Mouse (Mus musculus): ENCODE results near the gene Prkaa1. TPM values are rescaled to one million over a fixed set of nuclear protein-coding genes. Genes with fewer than 3 reads are reported as not detected.

The Prkaa1 gene
- polyA plus RNA-seq, 1 experiment from 2014 or later, result 23.1 TPM

- Histone ChIP-seq H3K4me2 (ENCODE audit: low read depth, low read length) (peak within 1 kb of the TSS; percentile 80), H3K36me3 (ENCODE audit: control insufficient read depth, insufficient read depth, low read length) (no peaks in the 10 kb centered on the region), H3K27ac (ENCODE audit: low read length) (peak within 1 kb of the TSS; percentile 93), H3K4me3 (ENCODE audit: low read length) (peak within 1 kb of the TSS; percentile 97), H3K9ac (ENCODE audit: low read depth, low read length) (peak within 1 kb of the TSS; percentile 88), H3K4me1 (ENCODE audit: control insufficient read depth, insufficient read depth, low read length) (peaks cover 8% of the 10 kb centered on the region), H3K27me3 (replicated peaks; ENCODE audit: control insufficient read depth, insufficient read depth, low read length) (no peaks in the 10 kb centered on the region), H3K9me3 (ENCODE audit: control insufficient read depth, low read length) (no peaks in the 10 kb centered on the region)
- ATAC-seq, result peak; percentile 90
- WGBS, result under 1% methylated on average over 55 of the region's 55 CpGs
These were observed 42.0 kb downstream of the Prkaa1 start, which contains the start of gene Ttc33 for GRCm38 (mm10) chr15:5185366-5186292. Ttc33 (plus strand) TSS chr15:5185525.

- H3K27ac ChIP-seq (ENCODE audit: low read length), result peak overlapping the region; percentile 93; the same call in 1 of the 2 replicates
- peak overlapping the region; percentile 80 for H3K4me2 ChIP-seq (ENCODE audit: low read depth, low read length)
- no peak for ATAC-seq
- peak overlapping the region; percentile 97 for H3K4me3 ChIP-seq (ENCODE audit: low read length)
- no peaks in the 10 kb centered on the region for H3K9me3 ChIP-seq (ENCODE audit: control insufficient read depth, low read length)
- no peaks in the 10 kb centered on the region for H3K36me3 ChIP-seq (ENCODE audit: control insufficient read depth, insufficient read depth, low read length)
- H3K27me3 ChIP-seq (replicated peaks; ENCODE audit: control insufficient read depth, insufficient read depth, low read length), result no peaks in the 10 kb centered on the region
- peak overlapping the region; percentile 88 for H3K9ac ChIP-seq (ENCODE audit: low read depth, low read length)
- peaks cover 8% of the 10 kb centered on the region for H3K4me1 ChIP-seq (ENCODE audit: control insufficient read depth, insufficient read depth, low read length)
- 30% methylated on average over 10 of the region's 10 CpGs for WGBS
These were observed 42.6 kb downstream of the Prkaa1 start for GRCm38 (mm10) chr15:5186293-5186675.

GRCm38 (mm10) chr15:5187116-5187515 is 43.5 kb downstream of the Prkaa1 start:
- no peak for ATAC-seq
- Histone ChIP-seq H3K27ac (ENCODE audit: low read length) (no peak overlapping the region), H3K4me1 (ENCODE audit: control insufficient read depth, insufficient read depth, low read length) (peaks cover 8% of the 10 kb centered on the region), H3K4me2 (ENCODE audit: low read depth, low read length) (no peak overlapping the region), H3K4me3 (ENCODE audit: low read length) (no peak overlapping the region), H3K9ac (ENCODE audit: low read depth, low read length) (no peak overlapping the region), H3K27me3 (replicated peaks; ENCODE audit: control insufficient read depth, insufficient read depth, low read length) (no peaks in the 10 kb centered on the region), H3K9me3 (ENCODE audit: control insufficient read depth, low read length) (no peaks in the 10 kb centered on the region), H3K36me3 (ENCODE audit: control insufficient read depth, insufficient read depth, low read length) (peaks cover 2% of the 10 kb centered on the region; the same call in 1 of the 2 replicates)
- WGBS, result 59% methylated on average over 4 of the region's 4 CpGs

DNA sequence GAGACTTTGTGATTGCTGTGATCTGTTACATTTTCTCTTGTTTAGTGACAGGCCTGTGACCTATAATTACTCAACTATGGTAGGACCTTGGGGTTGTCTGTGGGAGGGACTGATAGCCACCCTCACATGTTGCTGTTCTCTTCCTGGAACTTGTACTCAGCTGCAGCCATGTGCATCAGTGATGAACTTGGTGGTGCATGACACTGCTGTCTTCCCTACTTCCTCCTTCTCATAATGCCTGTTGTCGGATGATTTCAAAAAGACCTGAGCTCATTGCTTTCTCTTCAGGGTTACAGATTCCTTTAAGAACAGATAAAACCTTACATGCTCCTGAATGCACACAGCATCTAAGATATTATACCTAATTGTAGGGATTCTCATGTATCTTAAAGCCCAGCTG is 44.4 kb downstream of the Prkaa1 start:
- 78% methylated on average over 1 of the region's 1 CpGs for WGBS
- H3K36me3 ChIP-seq (ENCODE audit: control insufficient read depth, insufficient read depth, low read length), result peaks cover 2% of the 10 kb centered on the region; the same call in 1 of the 2 replicates
- H3K9ac ChIP-seq (ENCODE audit: low read depth, low read length), result no peak overlapping the region
- H3K4me1 ChIP-seq (ENCODE audit: control insufficient read depth, insufficient read depth, low read length), result peaks cover 8% of the 10 kb centered on the region
- no peak for ATAC-seq
- H3K27ac ChIP-seq (ENCODE audit: low read length), result no peak overlapping the region
- H3K27me3 ChIP-seq (replicated peaks; ENCODE audit: control insufficient read depth, insufficient read depth, low read length), result no peaks in the 10 kb centered on the region
- H3K9me3 ChIP-seq (ENCODE audit: control insufficient read depth, low read length), result no peaks in the 10 kb centered on the region
- H3K4me2 ChIP-seq (ENCODE audit: low read depth, low read length), result no peak overlapping the region
- H3K4me3 ChIP-seq (ENCODE audit: low read length), result no peak overlapping the region

DNA sequence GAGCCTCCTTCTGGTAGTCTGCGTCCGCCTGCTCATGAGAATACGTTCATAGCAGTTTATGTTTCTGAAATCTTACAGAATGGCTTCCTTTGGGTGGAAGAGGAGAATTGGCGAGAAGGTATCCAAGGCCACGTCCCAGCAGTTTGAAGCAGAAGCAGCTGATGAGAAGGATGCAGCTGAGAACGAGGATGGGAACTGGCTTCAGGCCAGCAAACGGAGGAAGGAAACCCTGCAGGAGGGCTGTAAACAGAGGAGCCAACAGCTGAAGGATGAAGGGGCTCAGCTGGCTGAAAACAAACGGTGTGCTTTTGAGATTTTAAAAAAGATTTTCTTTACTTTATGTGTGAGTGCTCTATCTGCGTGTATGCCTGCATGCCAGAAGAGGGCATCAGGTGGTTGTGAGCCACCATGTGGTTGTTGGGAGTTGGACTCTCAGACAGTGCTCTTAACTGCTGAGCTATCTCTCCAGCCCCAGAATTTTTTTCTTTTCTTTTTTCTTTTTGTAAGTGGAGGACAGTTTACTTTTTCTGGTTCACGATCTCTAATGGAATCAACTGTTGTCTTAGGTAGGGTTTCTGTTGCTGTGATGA is 45.9 kb downstream of the Prkaa1 start:
- Histone ChIP-seq H3K4me3 (ENCODE audit: low read length) (no peak overlapping the region), H3K36me3 (ENCODE audit: control insufficient read depth, insufficient read depth, low read length) (peaks cover 2% of the 10 kb centered on the region; the same call in 1 of the 2 replicates), H3K27me3 (replicated peaks; ENCODE audit: control insufficient read depth, insufficient read depth, low read length) (no peaks in the 10 kb centered on the region), H3K9ac (ENCODE audit: low read depth, low read length) (no peak overlapping the region), H3K9me3 (ENCODE audit: control insufficient read depth, low read length) (no peaks in the 10 kb centered on the region), H3K4me2 (ENCODE audit: low read depth, low read length) (no peak overlapping the region), H3K27ac (ENCODE audit: low read length) (no peak overlapping the region), H3K4me1 (ENCODE audit: control insufficient read depth, insufficient read depth, low read length) (peaks cover 5% of the 10 kb centered on the region)
- 56% methylated on average over 10 of the region's 10 CpGs for WGBS
- ATAC-seq, result no peak

DNA sequence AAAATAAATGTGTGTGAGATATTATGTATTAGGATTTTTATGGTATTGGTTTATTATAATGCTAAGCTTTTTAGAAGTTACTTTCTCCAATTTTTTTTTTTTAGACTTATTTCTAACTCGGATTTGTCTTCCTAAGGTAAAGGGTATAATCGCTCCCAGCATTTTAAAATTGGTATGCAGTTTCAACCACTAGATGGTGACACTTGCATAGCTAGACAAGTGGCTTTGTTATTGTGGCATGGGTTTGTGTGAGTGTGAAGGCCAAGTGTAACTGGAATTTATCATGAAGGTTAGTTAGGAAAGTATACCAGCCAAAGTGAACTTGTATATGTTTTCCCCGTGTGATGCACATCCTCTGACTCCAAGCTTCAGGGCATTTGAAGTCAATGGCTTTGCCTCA is 50.2 kb downstream of the Prkaa1 start:
- Histone ChIP-seq H3K36me3 (ENCODE audit: control insufficient read depth, insufficient read depth, low read length) (peaks cover 2% of the 10 kb centered on the region; the same call in 1 of the 2 replicates), H3K9me3 (ENCODE audit: control insufficient read depth, low read length) (no peaks in the 10 kb centered on the region), H3K4me3 (ENCODE audit: low read length) (no peak overlapping the region), H3K4me2 (ENCODE audit: low read depth, low read length) (no peak overlapping the region), H3K27ac (ENCODE audit: low read length) (no peak overlapping the region), H3K4me1 (ENCODE audit: control insufficient read depth, insufficient read depth, low read length) (no peaks in the 10 kb centered on the region; the same call in 1 of the 2 replicates), H3K27me3 (replicated peaks; ENCODE audit: control insufficient read depth, insufficient read depth, low read length) (no peaks in the 10 kb centered on the region), H3K9ac (ENCODE audit: low read depth, low read length) (no peak overlapping the region)
- WGBS, result 75% methylated on average over 3 of the region's 3 CpGs
- no peak for ATAC-seq

GRCm38 (mm10) chr15:5194446-5194845 is 50.8 kb downstream of the Prkaa1 start:
- no peak for ATAC-seq

GRCm38 (mm10) chr15:5194931-5195330 is 51.3 kb downstream of the Prkaa1 start:
- no peaks in the 10 kb centered on the region; the same call in 1 of the 2 replicates for H3K4me1 ChIP-seq (ENCODE audit: control insufficient read depth, insufficient read depth, low read length)
- H3K9me3 ChIP-seq (ENCODE audit: control insufficient read depth, low read length), result no peaks in the 10 kb centered on the region
- ATAC-seq, result no peak
- H3K4me3 ChIP-seq (ENCODE audit: low read length), result no peak overlapping the region
- no peak overlapping the region for H3K27ac ChIP-seq (ENCODE audit: low read length)
- WGBS, result 88% methylated on average over 9 of the region's 9 CpGs
- H3K9ac ChIP-seq (ENCODE audit: low read depth, low read length), result no peak overlapping the region
- H3K27me3 ChIP-seq (replicated peaks; ENCODE audit: control insufficient read depth, insufficient read depth, low read length), result no peaks in the 10 kb centered on the region
- peaks cover 2% of the 10 kb centered on the region; the same call in 1 of the 2 replicates for H3K36me3 ChIP-seq (ENCODE audit: control insufficient read depth, insufficient read depth, low read length)
- no peak overlapping the region for H3K4me2 ChIP-seq (ENCODE audit: low read depth, low read length)

More at GRCm38 (mm10) chr15:5194446-5194845, 50.8 kb downstream of the Prkaa1 start:
- Histone ChIP-seq H3K27me3 (replicated peaks; ENCODE audit: control insufficient read depth, insufficient read depth, low read length) (no peaks in the 10 kb centered on the region), H3K36me3 (ENCODE audit: control insufficient read depth, insufficient read depth, low read length) (peaks cover 2% of the 10 kb centered on the region; the same call in 1 of the 2 replicates), H3K4me1 (ENCODE audit: control insufficient read depth, insufficient read depth, low read length) (no peaks in the 10 kb centered on the region; the same call in 1 of the 2 replicates), H3K9ac (ENCODE audit: low read depth, low read length) (no peak overlapping the region), H3K9me3 (ENCODE audit: control insufficient read depth, low read length) (no peaks in the 10 kb centered on the region), H3K4me3 (ENCODE audit: low read length) (no peak overlapping the region), H3K4me2 (ENCODE audit: low read depth, low read length) (no peak overlapping the region), H3K27ac (ENCODE audit: low read length) (peak overlapping the region; percentile 7; the same call in 1 of the 2 replicates)
- 81% methylated on average over 6 of the region's 6 CpGs for WGBS

GRCm38 (mm10) chr15:5195987-5196514 is 52.4 kb downstream of the Prkaa1 start:
- ATAC-seq, result peak; percentile 98
- WGBS, result 34% methylated on average over 4 of the region's 4 CpGs
- peak overlapping the region; percentile 40 for H3K4me2 ChIP-seq (ENCODE audit: low read depth, low read length)

More at GRCm38 (mm10) chr15:5195987-5196514, 52.4 kb downstream of the Prkaa1 start:
- Histone ChIP-seq H3K36me3 (ENCODE audit: control insufficient read depth, insufficient read depth, low read length) (peaks cover 2% of the 10 kb centered on the region; the same call in 1 of the 2 replicates), H3K9me3 (ENCODE audit: control insufficient read depth, low read length) (no peaks in the 10 kb centered on the region), H3K27ac (ENCODE audit: low read length) (peak overlapping the region; percentile 89), H3K9ac (ENCODE audit: low read depth, low read length) (no peak overlapping the region), H3K27me3 (replicated peaks; ENCODE audit: control insufficient read depth, insufficient read depth, low read length) (no peaks in the 10 kb centered on the region), H3K4me1 (ENCODE audit: control insufficient read depth, insufficient read depth, low read length) (no peaks in the 10 kb centered on the region; the same call in 1 of the 2 replicates), H3K4me3 (ENCODE audit: low read length) (peak overlapping the region; percentile 24; the same call in 1 of the 2 replicates)

Measured in intestine, embryonic 16.5 days (tissue).